Mouse (Mus musculus) embryonic facial prominence, embryonic 10.5 days (tissue): ENCODE results near the gene Abcc8. TPM values are rescaled to one million over a fixed set of nuclear protein-coding genes. Genes with fewer than 3 reads are reported as not detected.

Experiments used
- DNase-seq: peaks from one replicate; pipeline ENCODE4 v3.0.0-alpha.2; 2017; ENCODE audit warnings: low spot score
- H3K27ac ChIP-seq: fragments of 300-500 bp; sonication (generic); replicated peaks from 2 replicates; pipeline ENCODE4 v1.5.1; 2016; ENCODE audit warnings: mild to moderate bottlenecking
- H3K27me3 ChIP-seq: fragments of 300-500 bp; sonication (generic); replicated peaks from 2 replicates; pipeline ENCODE4 v1.6.1; 2016; ENCODE audit warnings: low read depth, mild to moderate bottlenecking; ENCODE audit not compliant: poor library complexity, severe bottlenecking
- H3K36me3 ChIP-seq: fragments of 300-500 bp; sonication (generic); replicated peaks from 2 replicates; pipeline ENCODE4 v1.6.1; 2016; ENCODE audit warnings: mild to moderate bottlenecking, moderate library complexity
- H3K4me1 ChIP-seq: fragments of 300-500 bp; sonication (generic); 2 replicates; pipeline ENCODE4 v1.6.1; 2016
- H3K4me3 ChIP-seq: fragments of 300-500 bp; sonication (generic); 2 replicates; pipeline ENCODE4 v1.5.1; 2016; ENCODE audit warnings: mild to moderate bottlenecking, moderate library complexity
- H3K9me3 ChIP-seq: fragments of 300-500 bp; sonication (generic); 2 replicates; pipeline ENCODE4 v1.6.1; 2016; ENCODE audit warnings: mild to moderate bottlenecking
- WGBS: fragments of 180-500 bp; shearing (Covaris S2); methylation state at CpG from one replicate; pipeline ENCODE4 v1.1.7; 2016; 5-methylcytosine and 5-hydroxymethylcytosine counted together
- polyA plus RNA-seq: library from polyadenylated mRNA; unstranded; fragments of >200 nt; fragmentation: Nextera tagmentation; extraction: Ambion mirVana; gene quantifications from 2 replicates; pipeline ENCODE4 v1.2.1, GENCODE M21; 2016

Abcc8 gene
- polyA plus RNA-seq, 1 experiment from 2014 or later: 0.50 TPM

DNA sequence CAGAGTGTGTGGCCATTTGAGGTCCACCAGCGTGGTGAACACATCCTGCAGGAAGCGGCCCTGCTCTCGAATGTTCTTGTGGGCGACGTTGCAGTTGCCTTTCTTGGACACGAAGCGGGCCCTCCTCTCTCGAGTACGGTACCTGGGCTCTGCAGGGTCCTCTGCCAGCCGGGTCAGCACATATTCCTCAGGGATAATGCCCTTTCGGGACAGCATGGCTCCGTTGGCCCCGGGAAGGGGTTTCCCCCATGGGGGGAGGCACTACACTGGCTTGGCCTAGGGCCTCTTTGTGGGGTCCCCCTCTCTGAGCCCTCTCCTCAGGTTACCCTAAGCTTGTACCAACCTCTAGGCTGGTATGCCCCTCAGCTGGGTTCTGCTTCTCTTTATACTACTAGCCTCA is 80.2 kb downstream of the Abcc8 start:
- no peaks in the 10 kb centered on the region for H3K9me3 ChIP-seq
- H3K4me1 ChIP-seq: peaks cover 10% of the 10 kb centered on the region
- DNase-seq: no peak
- peaks cover 52% of the 10 kb centered on the region for H3K27me3 ChIP-seq
- 77% methylated on average over 13 of the region's 13 CpGs for WGBS
- H3K36me3 ChIP-seq: no peaks in the 10 kb centered on the region
- H3K27ac ChIP-seq: no peak overlapping the region
- H3K4me3 ChIP-seq: peak overlapping the region; percentile 65; the same call in 1 of the 2 replicates

GRCm38 (mm10) chr7:46098919-46099286 is 80.9 kb downstream of the Abcc8 start:
- H3K27ac ChIP-seq: no peak overlapping the region
- H3K36me3 ChIP-seq: no peaks in the 10 kb centered on the region
- H3K4me1 ChIP-seq: peaks cover 10% of the 10 kb centered on the region
- no peaks in the 10 kb centered on the region for H3K9me3 ChIP-seq
- DNase-seq: no peak
- H3K4me3 ChIP-seq: no peak overlapping the region
- 93% methylated on average over 19 of the region's 19 CpGs for WGBS
- H3K27me3 ChIP-seq: peaks cover 59% of the 10 kb centered on the region

- DNase-seq: no peak
- Histone ChIP-seq H3K4me3 (no peak overlapping the region), H3K27ac (no peak overlapping the region), H3K36me3 (no peaks in the 10 kb centered on the region), H3K4me1 (peaks cover 10% of the 10 kb centered on the region), H3K27me3 (peaks cover 65% of the 10 kb centered on the region), H3K9me3 (no peaks in the 10 kb centered on the region)
- 84% methylated on average over 19 of the region's 19 CpGs for WGBS
Observed at GRCm38 (mm10) chr7:46098221-46098918, 81.5 kb downstream of the Abcc8 start.

GRCm38 (mm10) chr7:46097319-46097783 is 82.5 kb downstream of the Abcc8 start:
- 68% methylated on average over 4 of the region's 4 CpGs for WGBS

GRCm38 (mm10) chr7:46096136-46096535 is 83.7 kb downstream of the Abcc8 start:
- no peak overlapping the region for H3K27ac ChIP-seq
- WGBS: 4% methylated on average over 4 of the region's 4 CpGs
- no peaks in the 10 kb centered on the region for H3K36me3 ChIP-seq
- peak; percentile 71 for DNase-seq
- H3K4me3 ChIP-seq: no peak overlapping the region
- H3K9me3 ChIP-seq: no peaks in the 10 kb centered on the region
- H3K4me1 ChIP-seq: peaks cover 15% of the 10 kb centered on the region
- peaks cover 73% of the 10 kb centered on the region for H3K27me3 ChIP-seq

More at GRCm38 (mm10) chr7:46097319-46097783, 82.5 kb downstream of the Abcc8 start:
- no peak overlapping the region for H3K4me3 ChIP-seq
- H3K4me1 ChIP-seq: peaks cover 15% of the 10 kb centered on the region
- H3K27ac ChIP-seq: no peak overlapping the region
- H3K27me3 ChIP-seq: peaks cover 73% of the 10 kb centered on the region
- no peaks in the 10 kb centered on the region for H3K36me3 ChIP-seq
- no peak for DNase-seq
- no peaks in the 10 kb centered on the region for H3K9me3 ChIP-seq

DNA sequence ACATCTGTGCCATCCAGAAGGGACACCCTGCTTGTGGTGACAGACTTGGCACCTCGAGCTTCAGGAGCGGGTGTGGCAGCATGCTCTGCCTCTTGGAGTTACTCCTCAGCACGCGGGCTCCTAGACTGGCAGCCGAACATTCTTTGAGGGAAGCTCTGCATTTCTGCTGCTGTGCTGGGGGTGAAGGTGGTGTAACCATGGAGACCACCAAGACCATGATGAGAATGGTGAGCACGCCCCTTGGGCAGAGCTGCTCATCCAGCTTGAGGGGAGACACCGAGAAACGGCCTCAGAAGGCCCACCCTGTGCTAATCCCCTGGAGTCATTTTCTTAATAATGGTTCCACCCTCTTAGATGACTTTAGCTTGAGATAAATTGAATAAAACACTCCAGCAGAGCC is 87.0 kb downstream of the Abcc8 start:
- H3K27ac ChIP-seq: no peak overlapping the region
- H3K9me3 ChIP-seq: peaks cover 6% of the 10 kb centered on the region; the same call in 1 of the 2 replicates
- no peak overlapping the region for H3K4me3 ChIP-seq
- no peak for DNase-seq
- no peaks in the 10 kb centered on the region for H3K36me3 ChIP-seq
- WGBS: 35% methylated on average over 8 of the region's 8 CpGs
- peaks cover 5% of the 10 kb centered on the region; the same call in 1 of the 2 replicates for H3K4me1 ChIP-seq
- peaks cover 44% of the 10 kb centered on the region for H3K27me3 ChIP-seq

DNA sequence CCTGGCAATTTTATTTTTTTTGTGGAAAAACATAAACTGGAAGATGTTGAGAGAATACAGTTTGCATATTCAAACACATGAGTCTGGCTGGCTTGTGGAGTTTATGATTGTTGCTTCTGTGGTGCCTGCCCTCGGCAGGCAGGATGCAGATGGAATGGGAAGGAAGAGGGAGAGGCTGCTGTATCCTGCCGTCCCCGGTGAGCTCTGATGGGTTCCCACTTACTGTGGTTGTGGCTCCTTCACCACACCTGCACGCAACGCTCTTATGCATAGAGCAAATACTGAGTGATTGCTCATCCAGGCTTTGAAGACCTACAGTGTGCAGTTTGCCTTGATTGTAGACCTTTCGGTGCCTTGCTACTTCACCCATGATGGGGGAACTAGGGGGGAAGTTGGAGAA is 91.6 kb downstream of the Abcc8 start:
- Histone ChIP-seq H3K9me3 (peaks cover 6% of the 10 kb centered on the region; the same call in 1 of the 2 replicates), H3K27ac (no peak overlapping the region), H3K36me3 (peaks cover 21% of the 10 kb centered on the region), H3K27me3 (peaks cover 7% of the 10 kb centered on the region), H3K4me3 (no peak overlapping the region), H3K4me1 (peaks cover 5% of the 10 kb centered on the region; the same call in 1 of the 2 replicates)
- WGBS: 87% methylated on average over 6 of the region's 6 CpGs
- DNase-seq: no peak

DNA sequence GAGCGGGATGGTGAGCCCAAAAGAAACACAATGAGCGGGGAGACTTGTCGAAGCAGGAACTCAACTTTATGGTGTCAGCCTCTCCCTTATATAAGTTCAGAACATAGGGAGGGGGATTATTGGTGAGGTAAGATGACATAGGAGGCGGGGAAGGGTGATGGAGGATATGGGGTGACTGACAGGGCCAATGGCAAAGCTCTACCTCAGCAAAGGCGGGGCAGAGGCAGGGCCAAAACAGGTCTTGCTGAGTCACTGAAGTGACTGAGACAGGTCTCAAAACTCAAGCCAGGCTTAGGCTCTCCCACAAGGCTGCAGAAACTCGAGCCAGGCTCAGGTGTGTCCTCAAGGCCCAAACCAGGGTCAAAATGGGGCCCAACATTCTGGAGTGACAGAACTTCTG is 93.5 kb downstream of the Abcc8 start:
- Histone ChIP-seq H3K4me3 (no peak overlapping the region), H3K4me1 (no peaks in the 10 kb centered on the region), H3K27ac (no peak overlapping the region), H3K9me3 (peaks cover 6% of the 10 kb centered on the region; the same call in 1 of the 2 replicates), H3K27me3 (no peaks in the 10 kb centered on the region), H3K36me3 (peaks cover 40% of the 10 kb centered on the region)
- WGBS: 87% methylated on average over 6 of the region's 6 CpGs
- no peak for DNase-seq

- peaks cover 54% of the 10 kb centered on the region for H3K36me3 ChIP-seq
- 78% methylated on average over 16 of the region's 16 CpGs for WGBS
Observed at GRCm38 (mm10) chr7:46084839-46085513, 94.9 kb downstream of the Abcc8 start.

DNA sequence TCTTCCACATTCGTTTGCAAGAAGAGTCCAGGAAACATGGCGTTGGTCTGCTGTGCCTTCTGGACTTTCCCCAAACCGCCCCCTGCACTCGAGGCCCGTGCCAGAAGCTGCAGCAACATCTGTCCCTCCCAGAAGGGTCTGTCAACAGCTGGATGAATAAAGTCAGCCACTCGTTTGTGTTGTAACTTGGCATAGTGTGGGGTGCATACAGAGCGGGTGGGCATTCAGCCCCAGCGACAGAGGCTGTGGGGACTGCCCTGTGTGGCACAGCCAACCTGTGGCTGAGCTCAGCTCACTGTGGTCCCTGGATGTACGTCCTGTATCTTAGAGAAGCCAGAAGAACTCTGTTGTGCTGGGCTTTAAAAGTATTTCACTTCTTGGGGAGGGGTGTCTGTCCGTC is 95.8 kb downstream of the Abcc8 start:
- WGBS: 89% methylated on average over 10 of the region's 10 CpGs

More at GRCm38 (mm10) chr7:46084839-46085513, 94.9 kb downstream of the Abcc8 start:
- no peaks in the 10 kb centered on the region for H3K27me3 ChIP-seq
- H3K9me3 ChIP-seq: peaks cover 6% of the 10 kb centered on the region; the same call in 1 of the 2 replicates
- no peak overlapping the region for H3K4me3 ChIP-seq
- no peak overlapping the region for H3K27ac ChIP-seq
- H3K4me1 ChIP-seq: no peaks in the 10 kb centered on the region
- no peak for DNase-seq

DNA sequence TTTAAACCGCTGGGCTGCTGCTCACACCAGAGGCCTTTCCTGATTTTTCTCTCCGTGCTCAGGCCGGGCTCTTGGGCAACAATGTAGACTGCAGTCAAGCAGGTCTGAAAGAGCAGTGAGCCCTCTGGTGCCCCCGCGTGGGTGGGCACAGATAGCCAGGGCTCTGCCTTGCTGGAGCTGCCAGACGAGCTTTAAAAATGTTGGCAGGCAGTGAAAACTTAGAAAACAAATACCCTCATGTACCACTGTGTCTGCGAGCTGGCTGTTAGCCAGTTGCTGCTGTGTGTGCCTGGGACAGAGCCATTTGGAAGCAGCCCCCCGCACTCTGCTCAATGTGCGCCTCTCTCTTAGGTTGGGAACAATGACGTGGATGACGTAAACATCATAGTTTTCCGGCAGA is 102.2 kb downstream of the Abcc8 start:
- Histone ChIP-seq H3K27ac (no peak overlapping the region), H3K4me3 (no peak overlapping the region), H3K27me3 (no peaks in the 10 kb centered on the region), H3K4me1 (no peaks in the 10 kb centered on the region), H3K9me3 (no peaks in the 10 kb centered on the region), H3K36me3 (peaks cover 97% of the 10 kb centered on the region)
- WGBS: 93% methylated on average over 12 of the region's 12 CpGs
- DNase-seq: no peak

More for the DNA sequence above, 95.8 kb downstream of the Abcc8 start:
- Histone ChIP-seq H3K27ac (no peak overlapping the region), H3K9me3 (peaks cover 6% of the 10 kb centered on the region; the same call in 1 of the 2 replicates), H3K36me3 (peaks cover 63% of the 10 kb centered on the region), H3K4me3 (no peak overlapping the region), H3K27me3 (no peaks in the 10 kb centered on the region), H3K4me1 (no peaks in the 10 kb centered on the region)
- DNase-seq: no peak

DNA sequence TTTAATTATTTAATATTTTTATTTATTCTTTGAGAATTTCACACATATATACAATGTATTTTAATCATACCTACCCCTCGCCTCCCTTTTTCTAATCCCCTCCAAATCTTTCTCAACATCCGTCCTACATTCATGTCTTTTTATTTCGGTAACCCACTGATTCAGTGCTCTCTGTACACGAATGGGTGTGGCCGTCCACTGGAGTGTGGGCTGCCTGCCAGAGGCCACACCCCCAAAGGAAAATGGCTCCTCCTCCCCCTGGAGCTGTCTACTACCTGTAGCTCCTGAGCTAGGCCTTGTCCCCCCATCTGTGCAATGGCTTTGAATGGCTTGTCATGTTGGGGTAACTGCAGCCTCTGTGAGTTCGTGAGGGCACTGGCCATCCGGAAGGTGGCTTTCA is 103.0 kb downstream of the Abcc8 start:
- Histone ChIP-seq H3K36me3 (peaks cover 97% of the 10 kb centered on the region), H3K9me3 (no peaks in the 10 kb centered on the region), H3K4me1 (no peaks in the 10 kb centered on the region), H3K27me3 (no peaks in the 10 kb centered on the region), H3K4me3 (no peak overlapping the region), H3K27ac (no peak overlapping the region)
- 92% methylated on average over 7 of the region's 7 CpGs for WGBS
- DNase-seq: no peak

GRCm38 (mm10) chr7:46068831-46069230 is 111.0 kb downstream of the Abcc8 start:
- 94% methylated on average over 8 of the region's 8 CpGs for WGBS
- Histone ChIP-seq H3K27ac (no peak overlapping the region), H3K4me1 (no peaks in the 10 kb centered on the region), H3K36me3 (peaks cover 99% of the 10 kb centered on the region), H3K4me3 (no peak overlapping the region), H3K27me3 (no peaks in the 10 kb centered on the region), H3K9me3 (no peaks in the 10 kb centered on the region)
- no peak for DNase-seq
